Mouse (Mus musculus) fat pad, adult 2 months (tissue): ENCODE results near the gene Acer3.
A peak's percentile ranks its signal among the peaks of the same experiment; 100 is the strongest.

Source experiments
- DNase-seq: peaks from one replicate; pipeline ENCODE4 v3.0.0-alpha.2; 2011; ENCODE audit warnings: low read depth, low spot score; ENCODE audit errors: extremely low read depth

Acer3 gene

GRCm38 (mm10) chr7:98333507-98333906, 12.5 kb upstream of the Acer3 start:
- no peak for DNase-seq

GRCm38 (mm10) chr7:98332678-98333397, 11.8 kb upstream of the Acer3 start:
- DNase-seq = no peak

GRCm38 (mm10) chr7:98331932-98332331, 10.9 kb upstream of the Acer3 start:
- no peak for DNase-seq

GRCm38 (mm10) chr7:98330375-98331002, 9.5 kb upstream of the Acer3 start:
- no peak for DNase-seq

- DNase-seq = no peak
Measured at GRCm38 (mm10) chr7:98329651-98330374, 8.8 kb upstream of the Acer3 start.

GRCm38 (mm10) chr7:98328311-98328710, 7.3 kb upstream of the Acer3 start:
- no peak for DNase-seq

- no peak for DNase-seq
Measured at GRCm38 (mm10) chr7:98326051-98326450, 5.0 kb upstream of the Acer3 start.

- peak; percentile 83 for DNase-seq
Measured at GRCm38 (mm10) chr7:98324228-98324627, 3.2 kb upstream of the Acer3 start.

- no peak for DNase-seq
Measured at GRCm38 (mm10) chr7:98323288-98324019, 2.4 kb upstream of the Acer3 start.

- no peak for DNase-seq
Measured at GRCm38 (mm10) chr7:98322415-98322814, 1.4 kb upstream of the Acer3 start.

GRCm38 (mm10) chr7:98320006-98320556, 927 bp downstream of the Acer3 start:
- no peak for DNase-seq

- DNase-seq = no peak
Measured at GRCm38 (mm10) chr7:98316568-98316967, 4.4 kb downstream of the Acer3 start.

- no peak for DNase-seq
Measured at GRCm38 (mm10) chr7:98315087-98315486, 5.9 kb downstream of the Acer3 start.

GRCm38 (mm10) chr7:98312185-98312920, 8.7 kb downstream of the Acer3 start:
- no peak for DNase-seq

GRCm38 (mm10) chr7:98310266-98310665, 10.7 kb downstream of the Acer3 start:
- no peak for DNase-seq

GRCm38 (mm10) chr7:98309219-98310030, 11.6 kb downstream of the Acer3 start:
- no peak for DNase-seq

GRCm38 (mm10) chr7:98308607-98309218, 12.3 kb downstream of the Acer3 start:
- no peak for DNase-seq

- no peak for DNase-seq
Measured at GRCm38 (mm10) chr7:98307921-98308606, 12.9 kb downstream of the Acer3 start.
